Mouse (Mus musculus) stomach, postnatal 0 days (tissue): ENCODE data around the gene Clec3a.

Experiments used
- CTCF ChIP-seq: IDR thresholded peaks from 2 replicates; pipeline ENCODE4 v1.5.1; 2016; ENCODE audit warnings: antibody characterized with exemption, low read depth, mild to moderate bottlenecking, moderate library complexity
- EP300 ChIP-seq: optimal IDR thresholded peaks from 2 replicates; pipeline ENCODE3; 2016; ENCODE audit warnings: antibody characterized with exemption

- TF ChIP-seq CTCF (no peak), EP300 (no peak)
These were observed 600 bp downstream of the Clec3a start for GRCm38 (mm10) chr8:114418486-114418885.
